Mouse (Mus musculus) hindbrain, embryonic 16.5 days (tissue): ENCODE results near the gene Igfbp4. TPM values are rescaled to one million over a fixed set of nuclear protein-coding genes. Genes with fewer than 3 reads are reported as not detected.

Source experiments
- ATAC-seq: fragments of 200-750 bp; cut with Nextera tagmentation; 2 replicates; pipeline ENCODE4 v1.8.0; 2017; ENCODE audit warnings: moderate TSS enrichment, moderate library complexity
- H3K27ac ChIP-seq: fragments of 300-500 bp; sonication (generic); 2 replicates; pipeline ENCODE4 v1.5.1; 2014; ENCODE audit warnings: low read depth, mild to moderate bottlenecking, control low read depth, low read length, moderate library complexity
- H3K27me3 ChIP-seq: fragments of 300-500 bp; sonication (generic); replicated peaks from 2 replicates; pipeline ENCODE4 v1.6.1; 2014; ENCODE audit warnings: low read length; ENCODE audit not compliant: control insufficient read depth, insufficient read depth
- H3K36me3 ChIP-seq: fragments of 300-500 bp; sonication (generic); 2 replicates; pipeline ENCODE4 v1.6.1; 2014; ENCODE audit warnings: mild to moderate bottlenecking, low read length, moderate library complexity, mixed read lengths; ENCODE audit not compliant: control insufficient read depth, insufficient read depth
- H3K4me1 ChIP-seq: fragments of 300-500 bp; sonication (generic); 2 replicates; pipeline ENCODE4 v1.6.1; 2014; ENCODE audit warnings: low read depth, low read length; ENCODE audit not compliant: control insufficient read depth, insufficient read depth
- H3K4me2 ChIP-seq: fragments of 300-500 bp; sonication (generic); 2 replicates; pipeline ENCODE4 v1.6.1; 2014; ENCODE audit warnings: mild to moderate bottlenecking, low read length, control low read depth, moderate library complexity
- H3K4me3 ChIP-seq: fragments of 300-500 bp; sonication (generic); 2 replicates; pipeline ENCODE4 v1.5.1; 2014; ENCODE audit warnings: mild to moderate bottlenecking, low read length, control low read depth, moderate library complexity
- H3K9ac ChIP-seq: fragments of 300-500 bp; sonication (generic); 2 replicates; pipeline ENCODE4 v1.6.1; 2014; ENCODE audit warnings: low read depth, mild to moderate bottlenecking, control low read depth, low read length, moderate library complexity
- H3K9me3 ChIP-seq: fragments of 300-500 bp; sonication (generic); 2 replicates; pipeline ENCODE4 v1.6.1; 2014; ENCODE audit warnings: mild to moderate bottlenecking, low read length, moderate library complexity; ENCODE audit not compliant: control insufficient read depth
- WGBS: fragments of 180-500 bp; shearing (Covaris S2); extraction: QIAGEN DNeasy Blood & Tissue Kit; methylation state at CpG from one replicate; pipeline ENCODE4 v1.1.7; 2014; 5-methylcytosine and 5-hydroxymethylcytosine counted together
- polyA plus RNA-seq: library from polyadenylated mRNA; unstranded; fragments of >200 nt; fragmentation: Nextera tagmentation; extraction: Ambion mirVana; gene quantifications from 2 replicates; pipeline ENCODE4 v1.2.1, GENCODE M21; 2015

Igfbp4 gene
- polyA plus RNA-seq, 1 experiment from 2014 or later = 120 TPM

DNA sequence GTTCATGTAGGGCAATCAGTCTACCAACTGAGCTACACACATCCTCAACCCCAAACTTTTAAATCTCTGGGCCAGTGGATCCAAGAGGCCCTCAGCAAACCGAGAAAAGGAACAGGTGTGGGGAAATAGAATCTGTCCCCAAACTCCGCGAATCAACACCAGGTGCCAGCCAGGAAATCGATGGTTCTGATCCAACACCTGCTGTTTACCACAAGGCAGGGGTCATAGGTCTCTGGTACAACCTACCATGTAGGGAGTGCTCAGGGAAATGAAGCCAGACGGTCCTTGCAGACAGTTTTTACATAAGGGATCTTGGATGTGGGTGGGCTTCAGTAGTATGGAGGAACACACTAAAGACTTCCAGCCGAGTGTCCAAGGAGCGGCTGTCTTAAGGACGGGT, 26.5 kb downstream of the Igfbp4 start:
- Histone ChIP-seq H3K36me3 (no peaks in the 10 kb centered on the region), H3K27ac (no peak overlapping the region), H3K9me3 (no peaks in the 10 kb centered on the region), H3K9ac (no peak overlapping the region), H3K4me1 (peaks cover 2% of the 10 kb centered on the region), H3K4me3 (no peak overlapping the region), H3K27me3 (no peaks in the 10 kb centered on the region), H3K4me2 (no peak overlapping the region)
- whole genome bisulfite sequencing = 82% methylated on average over 8 of the region's 8 CpGs
- no peak for ATAC-seq

DNA sequence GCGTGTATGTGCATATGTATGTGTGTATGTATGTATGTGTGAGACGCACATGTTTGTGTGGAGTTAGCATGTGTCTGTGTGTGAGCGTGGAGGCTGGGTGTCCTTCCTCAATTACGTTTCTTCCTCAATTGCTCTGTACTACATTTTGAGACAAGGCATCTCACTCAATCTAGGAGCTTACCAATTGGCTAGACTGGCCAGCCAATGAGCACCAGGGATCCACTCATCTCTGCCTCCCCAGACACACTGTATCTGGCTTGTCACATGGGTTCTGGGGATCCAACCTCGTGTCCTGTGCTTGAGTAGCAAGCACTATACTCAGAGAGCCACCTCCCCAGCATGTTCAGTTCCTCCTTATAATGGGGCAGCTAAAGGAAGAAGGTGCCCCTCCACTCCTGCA, 27.4 kb downstream of the Igfbp4 start:
- no peak overlapping the region for H3K27ac ChIP-seq
- no peaks in the 10 kb centered on the region for H3K36me3 ChIP-seq
- WGBS = 88% methylated on average over 5 of the region's 5 CpGs
- H3K9ac ChIP-seq = no peak overlapping the region
- no peak for ATAC-seq
- H3K27me3 ChIP-seq = no peaks in the 10 kb centered on the region
- no peaks in the 10 kb centered on the region for H3K9me3 ChIP-seq
- peaks cover 2% of the 10 kb centered on the region for H3K4me1 ChIP-seq
- no peak overlapping the region for H3K4me2 ChIP-seq
- no peak overlapping the region for H3K4me3 ChIP-seq

DNA sequence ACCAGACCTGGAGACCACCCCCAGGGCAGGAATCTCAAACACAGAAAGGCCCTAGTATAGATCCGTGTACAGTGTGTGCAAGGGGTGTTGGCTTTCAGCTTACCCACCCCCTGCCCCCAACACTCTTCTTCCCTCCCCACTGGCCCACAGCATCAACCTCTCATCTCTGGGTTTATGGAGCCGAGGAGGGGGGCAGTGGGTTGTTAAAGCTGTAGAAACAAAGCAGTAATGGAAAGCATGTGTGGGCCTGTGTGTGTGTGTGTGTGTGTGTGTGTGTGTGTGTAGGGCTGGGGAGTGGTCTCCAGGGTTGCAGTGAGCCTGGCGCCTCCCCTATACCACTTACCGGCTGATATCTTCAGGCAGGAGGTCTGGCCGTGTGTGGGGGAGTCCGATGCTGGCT, 30.8 kb downstream of the Igfbp4 start:
- no peaks in the 10 kb centered on the region for H3K4me1 ChIP-seq
- no peaks in the 10 kb centered on the region for H3K27me3 ChIP-seq
- H3K4me3 ChIP-seq = no peak overlapping the region
- H3K4me2 ChIP-seq = no peak overlapping the region
- WGBS = 16% methylated on average over 6 of the region's 6 CpGs
- H3K9ac ChIP-seq = no peak overlapping the region
- no peak for ATAC-seq
- no peaks in the 10 kb centered on the region for H3K36me3 ChIP-seq
- no peaks in the 10 kb centered on the region for H3K9me3 ChIP-seq
- H3K27ac ChIP-seq = no peak overlapping the region

DNA sequence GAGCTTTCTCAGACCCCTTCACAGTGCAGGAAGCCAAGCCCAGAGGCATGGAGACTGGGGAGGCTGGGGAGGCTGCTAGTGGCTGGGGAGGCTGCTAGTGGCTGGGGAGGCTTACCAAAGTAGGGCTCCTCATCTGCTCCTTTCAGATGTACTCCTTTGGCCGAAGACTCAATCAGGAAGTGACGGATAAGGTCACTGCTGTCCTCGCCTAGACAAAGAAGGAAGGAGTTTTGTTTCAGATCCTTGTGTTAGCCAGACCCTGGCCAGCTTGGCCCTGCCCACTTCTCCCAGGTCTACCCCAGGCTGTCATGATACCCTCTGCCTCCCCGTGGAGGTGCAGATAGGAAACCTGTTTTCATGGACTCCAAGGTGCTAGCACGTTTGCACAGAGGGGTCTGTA, 32.7 kb downstream of the Igfbp4 start:
- Histone ChIP-seq H3K4me3 (no peak overlapping the region), H3K9me3 (no peaks in the 10 kb centered on the region), H3K4me1 (no peaks in the 10 kb centered on the region), H3K27ac (no peak overlapping the region), H3K4me2 (no peak overlapping the region), H3K9ac (no peak overlapping the region), H3K36me3 (no peaks in the 10 kb centered on the region), H3K27me3 (no peaks in the 10 kb centered on the region)
- no peak for ATAC-seq
- WGBS = 74% methylated on average over 5 of the region's 5 CpGs

DNA sequence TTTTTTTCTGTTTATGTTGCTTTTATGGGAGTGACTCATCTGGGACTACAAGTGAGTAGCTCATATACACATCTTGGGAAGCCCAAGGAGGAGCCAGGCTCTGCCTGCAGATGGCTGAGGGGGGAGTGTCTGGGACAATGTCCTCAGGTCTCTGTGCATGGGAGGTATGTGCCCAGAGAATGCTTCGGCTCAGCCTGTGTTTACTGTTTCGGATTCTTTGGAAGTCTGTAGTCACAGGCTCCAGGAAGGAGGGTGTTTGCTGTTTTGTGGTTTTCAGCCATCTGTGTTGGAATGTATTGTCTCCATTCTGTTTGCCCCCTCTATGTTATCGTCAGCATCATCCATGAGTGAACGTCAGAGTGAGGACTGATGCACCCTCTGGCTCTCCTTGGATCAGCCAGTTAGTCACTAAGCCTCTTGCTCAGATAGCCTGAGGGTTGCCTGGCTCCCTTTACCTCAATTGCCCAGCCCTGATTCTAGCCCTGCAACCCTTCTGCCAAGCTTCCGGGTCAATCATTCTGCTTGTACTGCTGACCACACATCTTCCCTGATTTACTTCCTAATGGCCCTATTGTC, 35.8 kb downstream of the Igfbp4 start:
- Histone ChIP-seq H3K4me2 (no peak overlapping the region), H3K36me3 (no peaks in the 10 kb centered on the region), H3K4me1 (no peaks in the 10 kb centered on the region), H3K9me3 (no peaks in the 10 kb centered on the region), H3K4me3 (no peak overlapping the region), H3K27me3 (no peaks in the 10 kb centered on the region), H3K9ac (no peak overlapping the region), H3K27ac (no peak overlapping the region)
- no peak for ATAC-seq
- WGBS = 69% methylated on average over 5 of the region's 5 CpGs

DNA sequence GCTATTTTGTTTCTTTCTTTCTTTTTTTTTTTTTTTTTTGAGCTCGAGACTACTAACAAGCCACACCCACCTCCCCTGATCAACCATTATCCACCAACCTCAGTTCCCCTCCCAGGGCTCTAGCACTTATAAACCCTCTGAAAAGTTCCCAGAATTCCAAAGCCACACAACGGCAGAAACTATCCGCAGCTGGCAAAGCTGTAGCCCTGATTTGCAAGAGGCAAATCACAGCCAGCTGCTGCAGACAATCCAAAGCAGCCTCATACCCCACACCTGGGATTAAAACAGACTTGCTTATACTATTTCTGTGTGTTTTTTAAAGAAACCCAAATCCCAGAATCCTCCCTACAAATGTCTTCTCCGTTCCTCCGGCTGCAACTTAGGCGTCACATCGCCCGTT, 36.8 kb downstream of the Igfbp4 start:
- no peaks in the 10 kb centered on the region for H3K36me3 ChIP-seq
- H3K4me3 ChIP-seq = no peak overlapping the region
- no peak overlapping the region for H3K9ac ChIP-seq
- 85% methylated on average over 8 of the region's 8 CpGs for WGBS
- no peaks in the 10 kb centered on the region for H3K4me1 ChIP-seq
- no peaks in the 10 kb centered on the region for H3K9me3 ChIP-seq
- H3K4me2 ChIP-seq = no peak overlapping the region
- ATAC-seq = no peak
- no peaks in the 10 kb centered on the region for H3K27me3 ChIP-seq
- no peak overlapping the region for H3K27ac ChIP-seq

DNA sequence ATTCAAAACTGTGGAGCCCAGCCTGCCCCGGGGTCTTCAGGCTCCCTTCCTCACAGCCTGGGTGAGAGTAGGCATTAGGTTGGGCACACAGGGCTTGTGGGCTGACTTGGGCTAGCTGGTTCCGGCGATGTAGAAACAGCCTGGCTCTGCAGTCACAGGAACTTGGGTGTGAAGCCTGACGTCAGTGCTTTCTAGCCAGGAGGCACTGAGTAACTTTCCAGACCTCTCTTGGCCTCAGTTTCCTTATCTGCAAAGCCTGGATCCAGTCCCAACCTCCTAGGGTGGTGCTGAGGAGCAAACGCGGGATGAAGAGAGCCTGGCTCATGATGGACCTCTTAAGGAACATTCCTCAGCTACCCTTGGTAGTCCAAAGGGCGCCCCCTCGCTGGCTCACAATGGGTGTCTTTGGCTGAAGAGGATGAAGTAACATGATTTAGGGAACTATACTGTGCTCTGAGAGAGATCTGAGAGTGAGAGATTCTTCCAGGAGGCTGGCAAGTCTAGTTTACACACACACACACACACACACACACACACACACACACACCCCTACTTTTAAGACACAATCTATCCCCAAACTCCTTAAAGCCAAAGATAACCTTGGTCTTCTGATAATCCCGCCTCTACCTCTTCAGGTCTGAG, 40.0 kb downstream of the Igfbp4 start:
- no peak overlapping the region for H3K27ac ChIP-seq
- H3K4me2 ChIP-seq = no peak overlapping the region
- no peak for ATAC-seq
- no peak overlapping the region for H3K4me3 ChIP-seq
- 88% methylated on average over 9 of the region's 9 CpGs for WGBS
- H3K9ac ChIP-seq = no peak overlapping the region
- no peaks in the 10 kb centered on the region for H3K36me3 ChIP-seq
- H3K27me3 ChIP-seq = no peaks in the 10 kb centered on the region
- H3K4me1 ChIP-seq = no peaks in the 10 kb centered on the region
- no peaks in the 10 kb centered on the region for H3K9me3 ChIP-seq

DNA sequence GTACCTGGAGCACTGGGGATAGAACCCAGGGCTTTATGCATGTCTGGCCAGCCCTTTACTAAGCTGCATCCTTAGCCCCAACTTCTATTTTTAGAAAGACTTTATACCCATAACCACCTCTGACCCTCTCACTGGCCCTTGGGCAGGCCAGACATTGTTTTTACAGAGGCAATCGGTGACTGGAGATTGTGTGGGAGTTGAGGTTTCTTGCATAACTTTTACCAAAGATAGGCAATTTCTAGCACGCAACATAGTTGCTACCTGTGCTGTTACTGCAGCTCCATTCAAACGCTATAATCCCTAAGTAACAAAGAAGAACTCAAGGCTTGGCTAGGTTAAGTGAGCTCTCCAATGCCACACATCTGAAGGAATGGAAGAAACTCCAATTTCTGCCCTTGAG, 40.5 kb downstream of the Igfbp4 start:
- whole genome bisulfite sequencing = 76% methylated on average over 3 of the region's 3 CpGs
- Histone ChIP-seq H3K36me3 (no peaks in the 10 kb centered on the region), H3K27me3 (no peaks in the 10 kb centered on the region), H3K9me3 (no peaks in the 10 kb centered on the region), H3K27ac (no peak overlapping the region), H3K9ac (no peak overlapping the region), H3K4me3 (no peak overlapping the region), H3K4me2 (no peak overlapping the region), H3K4me1 (no peaks in the 10 kb centered on the region)
- no peak for ATAC-seq

DNA sequence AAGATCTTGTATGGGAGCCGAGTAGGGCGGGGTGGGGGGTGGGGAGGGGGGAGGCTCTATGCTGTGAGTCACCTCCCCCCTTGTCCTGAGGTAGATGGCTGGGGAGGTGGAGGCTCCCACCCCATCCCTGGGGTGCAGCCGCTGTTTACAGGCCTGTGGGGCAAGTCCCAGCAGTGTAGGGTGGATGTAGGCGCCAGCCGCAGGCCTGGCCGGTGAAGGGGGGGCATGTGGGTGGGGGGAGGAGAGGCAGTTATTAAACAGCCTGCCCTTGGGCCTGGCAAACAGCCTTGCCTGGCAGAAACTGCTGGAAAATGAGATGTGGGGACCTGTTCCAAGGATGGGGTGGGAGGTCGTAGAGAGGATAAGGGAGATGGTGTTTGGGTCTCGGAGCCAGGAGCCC, 41.1 kb downstream of the Igfbp4 start:
- Histone ChIP-seq H3K4me2 (no peak overlapping the region), H3K27me3 (no peaks in the 10 kb centered on the region), H3K27ac (no peak overlapping the region), H3K4me3 (no peak overlapping the region), H3K9ac (no peak overlapping the region), H3K4me1 (no peaks in the 10 kb centered on the region), H3K9me3 (no peaks in the 10 kb centered on the region), H3K36me3 (no peaks in the 10 kb centered on the region)
- no peak for ATAC-seq
- 67% methylated on average over 8 of the region's 8 CpGs for WGBS
